Mouse (Mus musculus): ENCODE results near the gene Dnm1.

The Dnm1 gene

GRCm38 (mm10) chr2:32353007-32353542 lies at the start of gene Dnm1:
TSS of gene Dnm1 (minus strand) at chr2:32353338.
- in situ Hi-C loops (cut with MboI, MseI) = no loop called here

GRCm38 (mm10) chr2:32396695-32397094 lies 43.6 kb upstream of the Dnm1 start:
- in situ Hi-C loops (cut with MboI, MseI) = no loop called here

- in situ Hi-C loops (cut with MboI, MseI) = no loop called here
Observed at GRCm38 (mm10) chr2:32395946-32396621, 42.9 kb upstream of the Dnm1 start.

GRCm38 (mm10) chr2:32395484-32395945 lies 42.4 kb upstream of the Dnm1 start, which contains the start of gene Ptges2:
TSS of gene Ptges2 (plus strand) at chr2:32395896.
- in situ Hi-C loops (cut with MboI, MseI) = no loop called here

- in situ Hi-C loops (cut with MboI, MseI) = no loop called here
Observed at GRCm38 (mm10) chr2:32394973-32395372, 41.8 kb upstream of the Dnm1 start.

- in situ Hi-C loops (cut with MboI, MseI) = no loop called here
Observed at GRCm38 (mm10) chr2:32392063-32392462, 38.9 kb upstream of the Dnm1 start.

- in situ Hi-C loops (cut with MboI, MseI) = no loop called here
Observed at GRCm38 (mm10) chr2:32390871-32391270, 37.7 kb upstream of the Dnm1 start.

- in situ Hi-C loops (cut with MboI, MseI) = no loop called here
Observed at GRCm38 (mm10) chr2:32389157-32389556, 36.0 kb upstream of the Dnm1 start.

GRCm38 (mm10) chr2:32387706-32388490 lies 34.8 kb upstream of the Dnm1 start, which contains the start of gene Lcn2:
TSS of gene Lcn2 (minus strand) at chr2:32388252.
- in situ Hi-C loops (cut with MboI, MseI) = no loop called here

- in situ Hi-C loops (cut with MboI, MseI) = loop anchor here (5.0 kb wide), 1 partner anchor 70 kb away; no protein-coding TSS in a partner anchor
Observed at GRCm38 (mm10) chr2:32382689-32383088, 29.6 kb upstream of the Dnm1 start.

- in situ Hi-C loops (cut with MboI, MseI) = loop anchor here (5.0 kb wide), 1 partner anchor 69 kb away; no protein-coding TSS in a partner anchor
Observed at GRCm38 (mm10) chr2:32381775-32382223, 28.7 kb upstream of the Dnm1 start, which contains the start of gene 1110008P14Rik. TSS of gene 1110008P14Rik (minus strand) at chr2:32381938.

GRCm38 (mm10) chr2:32381141-32381774 lies 28.1 kb upstream of the Dnm1 start:
- in situ Hi-C loops (cut with MboI, MseI) = loop anchor here (5.0 kb wide), 1 partner anchor 69 kb away; no protein-coding TSS in a partner anchor

- in situ Hi-C loops (cut with MboI, MseI) = loop anchor here (5.0 kb wide), 1 partner anchor 68 kb away; no protein-coding TSS in a partner anchor
Observed at GRCm38 (mm10) chr2:32380001-32380500, 26.9 kb upstream of the Dnm1 start.

GRCm38 (mm10) chr2:32376963-32377362 lies 23.8 kb upstream of the Dnm1 start:
- in situ Hi-C loops (cut with MboI, MseI) = no loop called here

- in situ Hi-C loops (cut with MboI, MseI) = no loop called here
Observed at GRCm38 (mm10) chr2:32375317-32375940, 22.3 kb upstream of the Dnm1 start.

GRCm38 (mm10) chr2:32374191-32374590 lies 21.1 kb upstream of the Dnm1 start:
- in situ Hi-C loops (cut with MboI, MseI) = no loop called here

- in situ Hi-C loops (cut with MboI, MseI) = no loop called here
Observed at GRCm38 (mm10) chr2:32367315-32367714, 14.2 kb upstream of the Dnm1 start.

- in situ Hi-C loops (cut with MboI, MseI) = no loop called here
Observed at GRCm38 (mm10) chr2:32364121-32364520, 11.0 kb upstream of the Dnm1 start.

- in situ Hi-C loops (cut with MboI, MseI) = no loop called here
Observed at GRCm38 (mm10) chr2:32363376-32364106, 10.4 kb upstream of the Dnm1 start.

GRCm38 (mm10) chr2:32362817-32363340 lies 9.7 kb upstream of the Dnm1 start:
- in situ Hi-C loops (cut with MboI, MseI) = no loop called here

Measured in T-helper 1 cell (primary cell).